Mouse (Mus musculus) left cerebral cortex, adult 6 months (tissue): ENCODE results near the gene Wtip. TPM values are rescaled to one million over a fixed set of nuclear protein-coding genes. Genes with fewer than 3 reads are reported as not detected.

Experiments used
- long read RNA-seq, 2 experiments: library from polyadenylated mRNA; unstranded; transcript quantifications; one replicate each; pipeline ENCODE4 v2.0.0; 2019 to 2020
- polyA plus RNA-seq: library from polyadenylated mRNA; unstranded; fragments of <200 nt; fragmentation: Nextera tagmentation; gene quantifications from 2 replicates; pipeline ENCODE4 v1.2.3, GENCODE M21; 2021

Wtip gene
- 0.60 and 0.65 TPM in 2 replicates for polyA plus RNA-seq
- long read RNA-seq, experiment 1, result 0 reads
- long read RNA-seq, experiment 2, result 0 reads

DNA sequence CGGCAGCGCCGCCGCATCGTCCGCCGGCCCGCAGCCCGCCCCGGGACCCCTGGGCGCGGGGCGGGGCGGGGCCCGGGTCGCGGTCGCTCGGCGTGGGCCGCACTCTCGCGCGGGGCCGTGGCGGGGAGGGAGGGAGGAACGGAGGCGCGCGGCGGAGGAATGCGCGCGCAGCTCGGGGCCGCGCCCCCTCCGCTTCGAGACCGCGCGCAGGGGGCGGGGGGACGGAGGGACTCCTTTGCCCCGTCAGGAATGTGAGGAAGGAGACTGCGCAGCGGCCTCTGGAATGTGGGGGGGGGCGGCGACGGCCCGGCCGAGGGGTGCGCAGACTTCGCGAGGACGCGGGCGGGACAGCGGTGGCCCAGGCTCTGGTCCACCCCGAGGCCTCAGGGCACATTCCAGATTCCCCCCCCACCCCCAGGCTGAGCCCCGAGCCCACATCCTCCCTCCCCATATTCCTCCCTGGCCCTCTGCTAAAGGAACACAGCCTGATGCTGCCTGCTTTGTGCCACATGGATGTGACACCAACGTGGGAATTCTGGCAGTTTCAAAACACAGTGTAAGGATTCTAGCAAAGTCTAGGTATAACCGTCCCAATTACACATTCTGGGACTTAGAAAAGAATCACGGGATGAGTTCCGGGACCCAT, at the start of gene Wtip:
Gene Wtip, minus strand, starts transcription at position 152 of the 646 bp plus-strand sequence.

DNA sequence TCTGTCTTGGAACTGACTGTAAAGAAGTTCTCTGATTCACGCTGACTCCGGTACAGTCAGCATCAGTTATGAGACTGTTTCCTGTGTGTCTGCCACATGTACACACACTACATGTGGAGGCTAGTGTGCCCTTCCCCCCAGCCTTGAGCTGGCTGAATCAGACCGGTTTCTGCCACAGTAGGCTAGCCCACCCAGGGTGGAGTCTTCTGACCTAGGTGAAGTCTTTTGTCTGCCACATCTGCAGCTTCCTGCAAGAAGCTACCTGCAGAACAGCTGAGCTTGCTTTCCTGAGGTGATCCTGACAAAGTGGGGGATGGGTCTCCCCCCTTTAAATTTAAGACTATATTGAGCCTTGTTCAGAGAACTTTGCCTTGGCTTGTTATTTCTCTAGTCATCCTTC, 36.4 kb upstream of the Wtip start, which contains the start of gene Uba2:
Gene Uba2, minus strand, starts transcription at position 146 of the 400 bp plus-strand sequence.

DNA sequence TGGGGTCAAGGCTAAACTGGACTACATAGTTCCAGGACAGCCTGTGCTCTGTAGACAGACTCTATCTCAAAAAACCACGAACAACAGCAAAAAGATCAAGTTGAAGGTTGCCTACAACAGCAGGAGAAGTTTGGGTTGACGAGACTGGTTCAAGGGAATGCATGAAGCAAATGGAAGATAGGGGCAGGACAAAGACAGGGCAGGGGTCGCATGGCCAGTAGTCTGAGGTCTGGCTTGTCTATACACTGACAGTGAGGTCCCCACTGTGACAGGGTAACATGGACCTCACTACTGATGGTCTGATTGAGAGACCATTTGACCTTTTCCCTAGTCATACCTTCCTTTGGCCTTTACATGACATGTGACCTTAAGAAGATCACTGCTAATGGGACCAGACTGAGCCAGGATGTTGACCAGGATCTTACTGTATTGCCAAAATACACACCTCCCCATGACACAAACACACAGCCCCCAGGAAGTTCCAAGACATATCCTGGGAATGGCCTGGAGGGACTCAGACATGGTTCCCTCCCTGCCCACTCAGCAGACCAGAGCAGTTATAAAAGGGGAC, 38.1 kb downstream of the Wtip start, which contains the start of gene Scgb1b30:
Gene Scgb1b30, plus strand, starts transcription at position 521 of the 571 bp plus-strand sequence.

Other genes starting within 250 kb of the Wtip start
- gene Scgb2b26, start 188.2 kb downstream of the Wtip start, polyA plus RNA-seq, result not detected in 2 replicates
- gene Scgb2b27, start 119.3 kb downstream of the Wtip start, polyA plus RNA-seq, result not detected in 2 replicates
- gene Scgb1b27, start 111.8 kb downstream of the Wtip start, polyA plus RNA-seq, result not detected in 2 replicates
- not detected in 2 replicates for gene Scgb1b30, start 37.8 kb downstream of the Wtip start, polyA plus RNA-seq
- 87.8 and 104 TPM in 2 replicates for gene Uba2, start 36.3 kb upstream of the Wtip start, polyA plus RNA-seq
- gene Pdcd2l, start 63.4 kb upstream of the Wtip start, polyA plus RNA-seq, result 30.0 and 41.1 TPM in 2 replicates
- gene Gpi1, start 97.1 kb upstream of the Wtip start, polyA plus RNA-seq, result 529 and 592 TPM in 2 replicates
- not detected in 2 replicates for gene Gm6096, start 117.8 kb upstream of the Wtip start, polyA plus RNA-seq
- gene 4931406P16Rik, start 180.3 kb upstream of the Wtip start, polyA plus RNA-seq, result 7.2 and 10.1 TPM in 2 replicates